ENCODE assay signal across 8 mouse cellular contexts in genomic region chr19:21036507-21037425, GRCm38 (mm10).
DNase-seq lines count a peak whose midpoint lies in the region; ATAC-seq and TF ChIP-seq lines count a peak whose summit lies in the region.

No protein-coding gene starts in this region.

- H3K27ac ChIP-seq in cerebellum, adult 2 months (ENCODE audit: insufficient read depth, low read length): 0 out of 2 replicates have a peak overlapping the region, but pooled peaks have one; percentile 30
- H3K27ac ChIP-seq in gastrocnemius, adult 2 months: peak overlapping the region; percentile 84
- no peak overlapping the region for H3K27ac ChIP-seq in hindbrain, embryonic 14.5 days
- no peak overlapping the region for H3K27ac ChIP-seq in liver, embryonic 11.5 days (ENCODE audit: low read depth, low read length)
- H3K27ac ChIP-seq in midbrain, embryonic 15.5 days: no peak overlapping the region
- H3K27ac ChIP-seq in stomach, embryonic 16.5 days (ENCODE audit: low read length): peak overlapping the region; percentile 69

- whole genome bisulfite sequencing in cerebellum, adult 2 months: 47% methylated on average over 14 of the region's 14 CpGs
- 53% methylated on average over 14 of the region's 14 CpGs for WGBS in hindbrain, embryonic 14.5 days
- WGBS in liver, embryonic 11.5 days: 35% methylated on average over 14 of the region's 14 CpGs
- 67% methylated on average over 14 of the region's 14 CpGs for WGBS in midbrain, embryonic 15.5 days
- WGBS in stomach, embryonic 16.5 days: 57% methylated on average over 14 of the region's 14 CpGs

- no peaks in the 10 kb centered on the region for H3K27me3 ChIP-seq in cerebellum, adult 2 months (ENCODE audit: control insufficient read depth, insufficient read depth, low read length)
- H3K27me3 ChIP-seq in hindbrain, embryonic 14.5 days (ENCODE audit: control insufficient read depth, insufficient read depth, low read length): no peaks in the 10 kb centered on the region
- H3K27me3 ChIP-seq in liver, embryonic 11.5 days (replicated peaks; ENCODE audit: control insufficient read depth, insufficient read depth, low read length): no peaks in the 10 kb centered on the region
- no peaks in the 10 kb centered on the region for H3K27me3 ChIP-seq in midbrain, embryonic 15.5 days (replicated peaks)
- no peaks in the 10 kb centered on the region for H3K27me3 ChIP-seq in stomach, embryonic 16.5 days (ENCODE audit: control insufficient read depth, insufficient read depth, low read length)

- no peaks in the 10 kb centered on the region for H3K9me3 ChIP-seq in hindbrain, embryonic 14.5 days (ENCODE audit: control insufficient read depth, low read length)
- H3K9me3 ChIP-seq in liver, embryonic 11.5 days (ENCODE audit: control insufficient read depth, low read length): no peaks in the 10 kb centered on the region
- H3K9me3 ChIP-seq in midbrain, embryonic 15.5 days: no peaks in the 10 kb centered on the region
- no peaks in the 10 kb centered on the region for H3K9me3 ChIP-seq in stomach, embryonic 16.5 days (replicated peaks; ENCODE audit: control insufficient read depth, low read length)

- TF ChIP-seq POLR2A in cerebellum, adult 2 months (IDR thresholded peaks at IDR 0.05; ENCODE audit: borderline replicate concordance, insufficient read depth, low read length): no peak

- no peak overlapping the region for H3K4me3 ChIP-seq in cerebellum, adult 2 months (replicated peaks; ENCODE audit: insufficient read depth, low read depth, low read length)
- peak overlapping the region; percentile 50 for H3K4me3 ChIP-seq in gastrocnemius, adult 2 months
- H3K4me3 ChIP-seq in hindbrain, embryonic 14.5 days (replicated peaks; ENCODE audit: low read length): no peak overlapping the region
- H3K4me3 ChIP-seq in liver, embryonic 11.5 days (ENCODE audit: low read depth, low read length): no peak overlapping the region
- H3K4me3 ChIP-seq in midbrain, embryonic 15.5 days: no peak overlapping the region
- no peak overlapping the region for H3K4me3 ChIP-seq in stomach, embryonic 16.5 days (replicated peaks; ENCODE audit: low read length)

- no peak overlapping the region for H3K4me2 ChIP-seq in hindbrain, embryonic 14.5 days (replicated peaks)
- H3K4me2 ChIP-seq in liver, embryonic 11.5 days: peak overlapping the region; percentile 35; the same call in 1 of the 2 replicates
- no peak overlapping the region for H3K4me2 ChIP-seq in midbrain, embryonic 15.5 days
- H3K4me2 ChIP-seq in stomach, embryonic 16.5 days (ENCODE audit: low read depth, low read length): no peak overlapping the region

- no peak for TF ChIP-seq CTCF in cerebellum, adult 2 months (IDR thresholded peaks at IDR 0.05; ENCODE audit: borderline replicate concordance, insufficient read depth, low read depth, low read length)
- no peak for TF ChIP-seq CTCF in gastrocnemius, adult 2 months (IDR thresholded peaks at IDR 0.05)

- intact Hi-C loops in gastrocnemius, adult 2 months (cut with DNase I): loop anchor here (1.0 to 5.0 kb wide), 4 partner anchors 107 to 526 kb away; partner anchors contain the start of gene Zfand5

- peak; percentile 46 for ATAC-seq in activated CD4-positive, CD25-positive, alpha-beta regulatory T cell, adult 4 months
- ATAC-seq in hindbrain, embryonic 14.5 days (ENCODE audit: low FRiP score): peak; percentile 49; the same call in 1 of the 2 replicates
- peak; percentile 21; the same call in 1 of the 2 replicates for ATAC-seq in liver, embryonic 11.5 days (replicated peaks; ENCODE audit: low FRiP score)
- peak; percentile 45 for ATAC-seq in midbrain, embryonic 15.5 days (replicated peaks)
- 0 out of 2 replicates have a peak, but pooled peaks have one; percentile 30 for ATAC-seq in stomach, embryonic 16.5 days (ENCODE audit: insufficient read depth, low FRiP score)

- no peaks in the 10 kb centered on the region for H3K36me3 ChIP-seq in hindbrain, embryonic 14.5 days (replicated peaks; ENCODE audit: control insufficient read depth, insufficient read depth)
- no peaks in the 10 kb centered on the region for H3K36me3 ChIP-seq in liver, embryonic 11.5 days (ENCODE audit: control insufficient read depth, insufficient read depth, low read length)
- no peaks in the 10 kb centered on the region for H3K36me3 ChIP-seq in midbrain, embryonic 15.5 days (replicated peaks)
- no peaks in the 10 kb centered on the region for H3K36me3 ChIP-seq in stomach, embryonic 16.5 days (ENCODE audit: control insufficient read depth, insufficient read depth, low read length)

- DNase-seq in cerebellum, adult 2 months: no peak
- DNase-seq in cerebellum, adult 18-20 months: no peak
- DNase-seq in gastrocnemius, adult 2 months: peak; percentile 67
- DNase-seq in hindbrain, embryonic 14.5 days (ENCODE audit: low spot score): no peak
- DNase-seq in liver, embryonic 11.5 days (ENCODE audit: low spot score): no peak

- H3K9ac ChIP-seq in hindbrain, embryonic 14.5 days: no peak overlapping the region
- H3K9ac ChIP-seq in liver, embryonic 11.5 days (ENCODE audit: low read depth, low read length): no peak overlapping the region
- H3K9ac ChIP-seq in midbrain, embryonic 15.5 days: no peak overlapping the region
- H3K9ac ChIP-seq in stomach, embryonic 16.5 days (ENCODE audit: low read length): no peak overlapping the region

- H3K4me1 ChIP-seq in cerebellum, adult 2 months (ENCODE audit: control insufficient read depth, insufficient read depth, low read length): peaks cover 7% of the 10 kb centered on the region
- H3K4me1 ChIP-seq in hindbrain, embryonic 14.5 days (replicated peaks; ENCODE audit: control insufficient read depth, insufficient read depth, low read length): no peaks in the 10 kb centered on the region
- H3K4me1 ChIP-seq in liver, embryonic 11.5 days (replicated peaks; ENCODE audit: control insufficient read depth, insufficient read depth, low read length): peaks cover 5% of the 10 kb centered on the region
- H3K4me1 ChIP-seq in midbrain, embryonic 15.5 days: peaks cover 9% of the 10 kb centered on the region
- 0 out of 2 replicates have a peak, but pooled peaks cover 3% of the 10 kb centered on the region for H3K4me1 ChIP-seq in stomach, embryonic 16.5 days (ENCODE audit: control insufficient read depth, insufficient read depth, low read length)

Comparison
In these comparisons a context has a peak if more than half of its experiments do, and no peak if none do; other contexts are left out.
1. H3K27ac ChIP-seq: peak in cerebellum, adult 2 months (single experiment), gastrocnemius, adult 2 months (single experiment) and stomach, embryonic 16.5 days (single experiment); none in hindbrain, embryonic 14.5 days (single experiment), liver, embryonic 11.5 days (single experiment) and midbrain, embryonic 15.5 days (single experiment).
2. Peak in every context shown above with its lines, with median percentiles within 50 percentile points of each other: ATAC-seq.